Mouse (Mus musculus) hindlimb bud, embryonic 11.5 days (tissue): Measurements from ENCODE around the gene Kcnmb1.

Experiments
- DNase-seq: peaks from one replicate; pipeline ENCODE4 v3.0.0-alpha.2; 2012; ENCODE audit warnings: low read depth, low spot score; ENCODE audit errors: extremely low spot score

Gene Kcnmb1

GRCm38 (mm10) chr11:33944067-33944785 is 18.6 kb upstream of the Kcnmb1 start:
- DNase-seq = no peak

- no peak for DNase-seq
Observed at GRCm38 (mm10) chr11:33944786-33945328, 18.0 kb upstream of the Kcnmb1 start.

- no peak for DNase-seq
Observed at GRCm38 (mm10) chr11:33946501-33946900, 16.3 kb upstream of the Kcnmb1 start.

GRCm38 (mm10) chr11:33951155-33951554 is 11.7 kb upstream of the Kcnmb1 start:
- DNase-seq = no peak

DNA sequence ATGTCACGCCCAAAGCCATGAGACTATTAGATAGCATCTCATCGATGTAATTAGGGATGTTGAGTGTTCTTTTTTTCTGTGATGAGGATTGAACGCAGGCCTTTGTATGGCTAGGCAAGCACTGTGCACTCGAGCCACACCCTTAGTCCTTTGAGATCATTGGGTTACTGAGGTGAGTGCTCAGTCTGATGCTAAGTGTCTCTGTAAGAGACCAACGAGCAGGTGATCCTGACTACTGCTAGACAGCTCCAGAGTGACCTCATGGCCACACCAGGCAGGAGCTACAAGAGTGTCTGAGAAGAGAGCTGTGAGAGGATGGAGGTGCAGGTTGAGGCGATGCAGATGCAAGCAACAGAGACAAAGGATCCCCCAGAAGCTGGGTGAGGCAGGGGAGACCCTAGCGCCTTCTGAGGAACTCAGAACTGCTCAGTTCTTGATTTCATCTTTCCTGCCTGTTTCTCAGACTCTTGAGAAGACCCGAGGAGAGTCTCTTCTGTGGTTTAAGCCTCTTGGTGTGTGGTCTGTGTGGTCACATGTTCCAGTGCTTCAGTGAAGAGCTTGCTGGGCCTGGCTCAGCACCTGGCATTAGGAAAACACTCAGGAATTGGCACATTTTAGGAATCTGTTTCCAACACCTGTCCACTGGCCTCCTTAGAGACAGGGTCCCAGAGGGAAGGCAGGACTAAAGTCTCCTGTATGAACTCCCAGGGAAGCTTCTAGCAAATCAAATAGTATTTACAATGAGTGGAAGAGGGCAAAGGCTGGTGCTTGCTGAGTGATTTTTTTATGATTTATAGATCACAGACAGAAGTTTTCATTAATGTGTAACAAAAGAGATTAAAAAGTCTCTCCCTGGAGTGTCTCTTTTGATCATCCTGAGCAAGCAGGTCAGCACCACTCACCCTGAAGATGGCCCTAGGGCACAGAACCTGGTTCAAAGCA is 10.9 kb upstream of the Kcnmb1 start:
- DNase-seq = no peak

DNA sequence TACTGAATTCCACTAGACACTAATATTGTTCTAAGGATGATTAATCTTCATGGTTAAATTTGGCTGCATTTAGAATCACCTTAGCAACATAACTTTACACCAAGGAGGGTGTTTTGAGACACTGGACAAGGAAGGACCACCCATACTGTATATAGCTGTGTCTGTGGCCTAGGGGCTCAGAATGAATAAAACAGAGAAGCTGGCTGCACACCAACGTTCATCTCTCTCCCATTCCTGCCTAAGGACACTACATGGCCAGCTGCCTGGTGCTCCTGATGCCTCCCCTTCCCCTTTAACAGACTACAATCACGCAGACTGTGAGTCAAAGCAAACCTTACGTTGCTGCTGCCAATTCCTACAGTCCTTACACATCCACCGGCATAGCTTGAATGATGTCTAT is 6.8 kb upstream of the Kcnmb1 start:
- no peak for DNase-seq

GRCm38 (mm10) chr11:33956623-33957022 is 6.2 kb upstream of the Kcnmb1 start:
- no peak for DNase-seq

DNA sequence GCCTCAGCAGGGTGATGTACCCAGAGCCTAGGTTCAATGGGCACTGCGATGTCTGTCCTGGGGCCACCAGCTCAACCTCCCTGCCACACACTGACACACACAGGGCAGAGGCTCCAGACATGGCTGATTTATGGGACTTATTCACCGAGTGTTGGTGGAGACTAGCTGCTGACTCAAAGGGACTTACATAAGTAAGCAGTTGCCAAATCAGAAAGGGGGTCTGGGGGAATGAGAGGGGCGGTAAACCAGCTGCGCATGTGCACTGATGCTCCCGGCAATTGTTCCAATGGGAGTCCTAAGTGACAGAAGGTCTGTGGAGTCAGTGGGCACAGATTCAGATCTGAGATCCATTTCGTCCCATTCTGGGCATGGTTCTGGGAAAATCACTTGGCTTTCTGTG is 5.2 kb upstream of the Kcnmb1 start:
- DNase-seq = no peak

DNA sequence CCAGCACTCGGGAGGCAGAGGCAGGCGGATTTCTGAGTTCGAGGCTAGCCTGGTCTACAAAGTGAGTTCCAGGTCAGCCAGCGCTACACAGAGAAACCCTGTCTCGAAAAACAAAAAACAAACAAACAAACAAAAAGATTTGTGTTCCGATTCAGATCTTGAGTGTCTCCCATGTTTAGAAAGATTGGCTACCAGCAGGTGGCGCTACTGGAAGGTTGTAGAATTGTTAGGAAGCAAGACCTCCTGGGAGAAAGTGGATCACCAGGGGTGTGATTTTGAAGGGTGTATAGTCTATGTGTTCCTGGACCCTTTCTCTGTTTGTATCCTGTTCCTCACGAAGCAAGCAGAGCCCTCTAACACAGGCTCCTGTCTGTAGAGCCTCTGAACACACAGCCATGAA is 4.1 kb upstream of the Kcnmb1 start:
- no peak for DNase-seq

DNA sequence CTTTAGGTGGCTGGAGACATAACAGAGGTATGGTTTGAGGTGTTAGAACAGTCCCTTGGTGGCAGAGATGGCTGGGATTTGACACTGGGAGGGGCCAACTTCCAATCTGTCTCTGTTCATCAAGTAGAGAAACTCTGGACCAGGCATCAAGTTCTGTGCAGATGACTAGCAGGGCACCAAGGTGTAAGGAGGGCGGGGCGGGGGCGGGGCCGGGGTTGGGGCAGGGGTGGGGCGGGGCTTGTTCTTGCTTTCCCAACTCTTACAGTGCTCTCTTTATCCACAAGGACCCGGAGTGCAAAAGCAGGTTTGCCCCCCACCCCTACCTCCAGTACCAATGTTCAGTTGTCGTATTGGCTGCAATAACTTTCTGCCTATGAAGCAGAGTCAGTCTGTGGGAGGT is 635 bp upstream of the Kcnmb1 start:
- no peak for DNase-seq

GRCm38 (mm10) chr11:33965380-33965779 is 2.6 kb downstream of the Kcnmb1 start:
- DNase-seq = no peak

DNA sequence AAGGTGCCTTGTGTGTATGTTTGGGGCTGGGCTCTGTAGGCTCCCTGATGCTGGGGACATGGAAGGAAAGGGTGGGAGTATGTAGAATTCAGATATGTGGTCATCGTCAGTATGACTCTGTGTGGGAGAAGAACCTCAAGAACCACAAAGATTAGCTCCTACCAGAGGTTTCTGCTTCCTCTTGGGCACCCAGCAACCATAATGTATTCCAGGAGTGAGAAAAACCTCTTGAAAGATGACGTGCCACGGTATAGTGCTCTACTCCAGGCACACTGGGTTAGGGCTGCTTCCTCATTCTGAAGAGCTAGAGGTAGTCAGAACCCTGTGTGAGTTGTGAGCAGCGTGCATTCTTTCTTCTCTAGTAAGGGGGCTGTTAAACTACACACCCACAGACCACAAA is 4.9 kb downstream of the Kcnmb1 start:
- DNase-seq = no peak

DNA sequence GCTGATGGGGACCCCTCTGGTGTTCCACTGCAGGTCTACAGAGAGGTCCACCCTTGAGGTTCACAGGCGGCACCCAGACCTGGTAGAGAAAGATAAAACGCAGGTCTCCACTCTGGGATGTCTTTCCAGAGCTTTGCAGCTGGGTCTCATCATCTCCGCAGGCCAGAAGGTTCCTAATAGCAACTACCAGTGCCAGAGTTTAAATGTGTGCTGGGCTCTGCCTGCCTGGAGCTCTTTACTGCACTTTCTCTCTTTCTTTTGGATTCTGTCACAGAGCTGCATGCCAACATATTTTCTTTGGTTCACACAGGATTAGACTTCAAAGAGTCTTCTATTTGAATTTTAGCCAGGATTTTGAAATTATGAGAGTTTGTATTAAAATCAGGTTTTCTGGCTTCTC is 6.4 kb downstream of the Kcnmb1 start:
- no peak for DNase-seq

GRCm38 (mm10) chr11:33972114-33972513 is 9.3 kb downstream of the Kcnmb1 start:
- no peak for DNase-seq

DNA sequence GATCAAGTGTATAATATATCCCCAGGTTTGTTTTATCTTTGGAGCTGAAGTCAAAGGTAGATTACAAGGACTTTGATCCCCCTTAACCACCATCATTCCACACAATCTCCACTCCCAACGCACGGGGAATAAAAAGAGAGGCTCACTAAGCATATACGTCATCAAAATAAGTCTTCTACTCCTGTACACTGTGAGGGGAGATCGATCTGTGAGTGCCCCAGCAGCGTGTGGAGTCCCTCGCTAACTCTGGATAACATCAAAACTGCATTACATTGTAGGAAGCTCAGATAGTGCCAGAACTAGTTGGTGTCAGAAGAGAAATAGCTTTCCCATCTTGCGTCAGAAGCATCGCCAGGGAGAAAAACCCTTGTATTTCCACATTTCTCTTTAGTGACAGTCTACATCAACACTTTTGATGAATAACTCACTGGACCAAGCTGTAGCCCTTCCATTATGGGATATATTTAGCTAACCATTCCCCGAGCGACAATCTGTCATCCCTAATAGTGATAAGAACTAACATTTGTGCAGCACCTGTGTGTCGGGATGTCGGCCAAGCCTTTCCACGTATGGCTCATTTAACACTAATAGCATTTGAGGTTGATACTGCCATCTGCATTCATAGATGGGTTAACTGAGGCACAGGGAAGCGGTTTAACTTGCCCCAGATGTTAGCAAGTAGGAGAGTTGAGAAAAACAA is 11.7 kb downstream of the Kcnmb1 start:
- DNase-seq = no peak

GRCm38 (mm10) chr11:33975121-33975520 is 12.3 kb downstream of the Kcnmb1 start:
- no peak for DNase-seq

GRCm38 (mm10) chr11:33980146-33980545 is 17.3 kb downstream of the Kcnmb1 start:
- peak; percentile 67 for DNase-seq

DNA sequence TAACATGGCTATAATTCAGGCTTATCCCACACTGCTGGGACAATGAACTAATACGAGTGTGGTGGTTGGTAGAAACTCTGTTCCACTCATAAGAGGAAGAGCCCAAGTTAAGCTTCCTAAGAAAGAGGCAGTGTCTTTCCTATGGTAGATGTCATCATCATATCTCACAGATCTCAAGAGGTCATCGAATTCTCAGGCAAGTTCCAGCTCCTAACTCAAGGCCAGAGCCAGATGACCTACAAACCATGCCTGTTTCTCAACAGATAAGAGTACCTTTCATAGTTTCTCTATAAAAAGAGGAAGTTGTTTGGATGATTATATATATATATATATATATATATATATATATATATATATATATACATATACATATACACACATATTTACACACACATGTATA is 23.7 kb downstream of the Kcnmb1 start:
- DNase-seq = no peak

DNA sequence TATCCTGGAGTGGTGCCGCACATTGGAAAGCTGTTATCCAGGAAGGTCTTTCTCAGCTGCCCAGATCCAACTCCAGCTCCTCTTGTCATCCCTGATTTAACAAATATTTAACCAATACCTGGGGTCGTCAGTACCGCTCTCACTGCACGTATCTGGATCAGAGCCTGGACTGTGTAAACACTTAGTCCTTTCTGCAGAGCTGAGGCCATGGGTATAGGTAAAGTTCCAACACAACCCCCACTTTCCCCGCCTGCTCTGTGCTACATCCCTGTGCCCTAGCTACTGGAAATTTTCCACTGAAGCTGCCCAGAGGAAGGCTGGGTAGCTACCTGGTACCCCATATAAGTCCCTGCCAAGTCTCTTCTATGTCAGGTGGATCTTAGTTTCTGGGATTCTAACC is 27.2 kb downstream of the Kcnmb1 start:
- no peak for DNase-seq

DNA sequence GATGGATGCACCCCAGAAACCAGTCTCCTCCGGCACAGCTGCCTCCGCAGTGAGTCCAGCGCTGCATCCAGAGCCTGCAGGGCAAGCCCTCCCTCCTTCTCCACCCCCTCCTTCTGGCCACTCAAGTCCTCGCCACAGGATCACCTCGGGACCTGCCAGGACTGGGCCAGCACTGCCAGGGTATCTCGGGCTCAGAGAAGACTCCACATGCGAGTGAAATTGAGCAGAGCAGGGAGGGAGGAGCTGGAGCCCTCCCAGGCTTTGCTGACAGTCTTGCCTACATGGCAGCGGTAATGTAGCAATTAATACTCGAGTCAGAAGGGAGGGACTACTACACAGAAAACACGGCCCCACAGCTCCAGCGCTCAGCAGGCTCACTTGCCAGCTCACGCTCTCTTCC is 30.1 kb downstream of the Kcnmb1 start, which contains the start of gene Kcnip1:
Gene Kcnip1 (minus strand): TSS at position 215 of the 400 bp plus-strand sequence.
- DNase-seq = no peak

DNA sequence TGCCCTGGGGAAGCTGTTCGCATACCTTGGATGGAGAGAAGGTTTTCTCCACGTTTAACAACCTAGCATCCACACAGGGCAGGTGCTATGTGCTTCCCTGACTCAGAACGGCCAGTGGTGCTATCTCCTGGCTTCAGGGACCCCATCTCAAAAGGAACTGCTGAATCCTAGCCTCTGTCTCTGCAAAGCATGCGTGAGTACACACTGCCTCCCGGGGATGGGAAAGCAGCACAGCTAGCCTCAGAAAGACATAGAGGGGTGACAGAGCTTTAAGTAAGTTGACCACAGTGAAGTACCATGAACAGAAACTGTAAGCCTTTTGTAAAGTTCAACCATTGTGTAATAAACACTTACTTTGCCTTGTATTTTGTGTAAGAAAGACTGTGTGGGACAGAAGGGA is 30.7 kb downstream of the Kcnmb1 start:
- DNase-seq = no peak
